Mouse (Mus musculus): ENCODE measurements around the gene Foxc2. TPM values are rescaled to one million over a fixed set of nuclear protein-coding genes. Genes with fewer than 3 reads are reported as not detected.

The Foxc2 gene
- 0.03 and 0.05 TPM in 2 replicates for polyA plus RNA-seq (2012; rRNA removed)

GRCm38 (mm10) chr8:121115948-121116347 lies at the start of gene Foxc2:
Gene Foxc2 (plus strand): TSS chr8:121116171.

GRCm38 (mm10) chr8:121084210-121084951 lies 31.6 kb upstream of the Foxc2 start, which contains the start of gene Foxf1:
Gene Foxf1 (plus strand): TSS chr8:121084386.

GRCm38 (mm10) chr8:121107668-121108656 lies 8.0 kb upstream of the Foxc2 start, which contains the start of gene Mthfsd:
Gene Mthfsd (minus strand): TSS chr8:121108392.

DNA sequence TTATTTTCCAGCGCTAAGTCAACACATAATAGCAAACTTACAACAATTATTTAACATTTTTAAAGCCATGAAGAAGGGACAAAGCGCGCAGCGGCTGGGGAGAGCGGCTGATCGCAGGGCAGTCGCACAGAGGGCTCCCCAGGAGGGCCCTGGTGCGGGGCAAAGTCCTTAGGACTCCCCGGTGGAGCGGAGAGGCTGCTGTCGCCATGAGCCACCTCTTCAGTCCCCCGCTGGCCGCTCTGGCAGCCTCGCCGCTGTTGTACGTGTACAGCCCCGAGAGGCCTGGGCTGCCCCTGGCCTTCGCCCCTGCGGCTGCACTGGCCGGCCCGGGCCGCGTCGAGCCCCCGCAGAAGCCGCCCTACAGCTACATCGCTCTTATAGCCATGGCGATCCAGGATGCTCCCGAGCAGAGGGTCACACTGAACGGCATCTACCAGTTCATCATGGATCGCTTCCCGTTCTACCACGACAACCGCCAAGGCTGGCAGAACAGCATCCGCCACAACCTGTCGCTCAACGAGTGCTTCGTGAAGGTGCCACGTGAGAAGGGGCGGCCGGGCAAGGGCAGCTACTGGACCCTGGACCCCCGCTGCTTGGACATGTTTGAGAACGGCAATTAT lies 11.9 kb downstream of the Foxc2 start, which contains the start of gene Foxl1:
Gene Foxl1, plus strand, starts transcription at position 185 of the 620 bp plus-strand sequence.

Other genes starting within 250 kb of the Foxc2 start
- 2.6 and 2.9 TPM in 2 replicates for gene Foxf1, start 31.8 kb upstream of the Foxc2 start, polyA plus RNA-seq (2012; rRNA removed)
- gene Mthfsd, start 7.8 kb upstream of the Foxc2 start, polyA plus RNA-seq (2012; rRNA removed) = 18.4 and 21.1 TPM in 2 replicates
- 0.01 and 0.04 TPM in 2 replicates for gene Foxl1, start 11.8 kb downstream of the Foxc2 start, polyA plus RNA-seq (2012; rRNA removed)